Mouse (Mus musculus) heart, postnatal 0 days (tissue): ENCODE results near the gene Nudt3.

Source experiments
- CTCF ChIP-seq: IDR thresholded peaks from 2 replicates; pipeline ENCODE4 v1.5.1; 2016; ENCODE audit warnings: antibody characterized with exemption, control low read depth, low read depth
- EP300 ChIP-seq: IDR thresholded peaks from 2 replicates; pipeline ENCODE4 v1.6.1; 2016; ENCODE audit warnings: antibody characterized with exemption, low read depth

DNA sequence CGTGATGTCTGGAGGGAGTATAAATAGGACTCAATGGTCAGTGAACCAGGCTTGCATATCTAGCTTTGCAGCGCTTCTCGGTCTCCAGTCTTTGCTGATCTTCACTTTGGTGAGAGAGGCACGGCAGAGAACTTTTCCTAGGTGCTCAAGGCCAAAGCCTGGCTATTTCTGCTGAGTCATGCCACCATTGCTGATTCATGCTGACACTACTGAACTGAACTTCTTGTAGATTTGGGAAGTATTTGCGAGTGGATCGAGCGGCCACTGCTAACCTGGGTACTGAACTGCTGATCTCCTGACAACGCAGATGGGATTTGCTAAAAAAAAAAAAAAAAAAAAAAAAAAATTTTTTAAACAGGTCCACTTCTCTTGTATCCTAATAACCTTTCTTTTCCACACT, 91.2 kb downstream of the Nudt3 start:
- TF ChIP-seq CTCF (no peak), EP300 (no peak)
